Mouse (Mus musculus) bone marrow macrophage, adult 2 months (primary cell): ENCODE data around the gene Srsf4.

Experiments used
- CTCF ChIP-seq: IDR thresholded peaks from 2 replicates; pipeline ENCODE4 v1.5.1; 2012; ENCODE audit warnings: low read depth, mild to moderate bottlenecking, low read length, moderate library complexity
- POLR2A ChIP-seq: IDR thresholded peaks from 2 replicates; pipeline ENCODE4 v1.6.1; 2012; ENCODE audit warnings: mild to moderate bottlenecking, low read depth, low read length, borderline replicate concordance

- TF ChIP-seq CTCF, result no peak
- peak; percentile 47; the same call in 1 of the 2 replicates for TF ChIP-seq POLR2A
Observed at GRCm38 (mm10) chr4:131910237-131910994, 37.0 kb downstream of the Srsf4 start.
